Mouse (Mus musculus) heart, embryonic 14.5 days (tissue): ENCODE measurements around the gene Gm15446. TPM values are rescaled to one million over a fixed set of nuclear protein-coding genes. Genes with fewer than 3 reads are reported as not detected.
"Not testable (repeated sequence)": the region's sequence is repeated elsewhere in the genome, so short reads cannot be mapped to it uniquely, and the experiment has no call there.

Experiments
- ATAC-seq: fragments of 200-750 bp; cut with Nextera tagmentation; 2 replicates; pipeline ENCODE4 v1.8.0; 2017; ENCODE audit warnings: low read depth, moderate TSS enrichment; ENCODE audit not compliant: insufficient number of reproducible peaks, insufficient read depth, low FRiP score
- H3K27ac ChIP-seq, 2 experiments: fragments of 200-500 bp in 1 of 2; fragments of 300-500 bp in 1 of 2; sonication (generic) in 1 of 2; replicated peaks in 1 of 2; 2 replicates each; pipeline ENCODE4 v1.5.1; 2012 to 2014; ENCODE audit warnings: low read depth in 2 of 2, low read length in 2 of 2, control low read depth in 1 of 2, mild to moderate bottlenecking in 1 of 2, mixed read lengths in 1 of 2; ENCODE audit not compliant: control insufficient read depth in 1 of 2, insufficient read depth in 1 of 2
- H3K27me3 ChIP-seq: fragments of 300-500 bp; sonication (generic); 2 replicates; pipeline ENCODE4 v1.6.1; 2014; ENCODE audit warnings: mild to moderate bottlenecking, low read length, control low read depth; ENCODE audit not compliant: control insufficient read depth, insufficient read depth
- H3K36me3 ChIP-seq: fragments of 300-500 bp; sonication (generic); 2 replicates; pipeline ENCODE4 v1.6.1; 2014; ENCODE audit warnings: mild to moderate bottlenecking, control low read depth, low read length, mixed read lengths; ENCODE audit not compliant: control insufficient read depth, insufficient read depth
- H3K4me1 ChIP-seq, 2 experiments: fragments of 200-500 bp in 1 of 2; fragments of 300-500 bp in 1 of 2; sonication (generic) in 1 of 2; 2 replicates each; pipeline ENCODE4 v1.6.1; 2012 to 2014; ENCODE audit warnings: low read length in 2 of 2, control low read depth in 1 of 2, mixed read lengths in 1 of 2; ENCODE audit not compliant: control insufficient read depth in 2 of 2, insufficient read depth in 2 of 2
- H3K4me2 ChIP-seq: fragments of 300-500 bp; sonication (generic); 2 replicates; pipeline ENCODE4 v1.6.1; 2014; ENCODE audit warnings: mild to moderate bottlenecking, low read length
- H3K4me3 ChIP-seq, 2 experiments: fragments of 200-500 bp in 1 of 2; fragments of 300-500 bp in 1 of 2; sonication (generic) in 1 of 2; 2 replicates each; pipeline ENCODE4 v1.5.1; 2012 to 2014; ENCODE audit warnings: low read length in 2 of 2, mild to moderate bottlenecking in 2 of 2, control low read depth in 1 of 2, low read depth in 1 of 2, moderate library complexity in 1 of 2; ENCODE audit not compliant: control insufficient read depth in 1 of 2, insufficient read depth in 1 of 2
- H3K9ac ChIP-seq: fragments of 300-500 bp; sonication (generic); 2 replicates; pipeline ENCODE4 v1.6.1; 2014; ENCODE audit warnings: mild to moderate bottlenecking, low read length
- H3K9me3 ChIP-seq: fragments of 300-500 bp; sonication (generic); 2 replicates; pipeline ENCODE4 v1.6.1; 2016; ENCODE audit warnings: low read length, control low read depth; ENCODE audit not compliant: control insufficient read depth
- WGBS: fragments of 180-500 bp; shearing (Covaris S2); extraction: QIAGEN DNeasy Blood & Tissue Kit; methylation state at CpG from one replicate; pipeline ENCODE4 v1.1.7; 2014; 5-methylcytosine and 5-hydroxymethylcytosine counted together
- polyA plus RNA-seq: library from polyadenylated mRNA; unstranded; fragments of >200 nt; fragmentation: Nextera tagmentation; extraction: Ambion mirVana; gene quantifications from 2 replicates; pipeline ENCODE4 v1.2.1, GENCODE M21; 2014

The Gm15446 gene
- polyA plus RNA-seq, result 0.22 and 0.45 TPM in 2 replicates

DNA sequence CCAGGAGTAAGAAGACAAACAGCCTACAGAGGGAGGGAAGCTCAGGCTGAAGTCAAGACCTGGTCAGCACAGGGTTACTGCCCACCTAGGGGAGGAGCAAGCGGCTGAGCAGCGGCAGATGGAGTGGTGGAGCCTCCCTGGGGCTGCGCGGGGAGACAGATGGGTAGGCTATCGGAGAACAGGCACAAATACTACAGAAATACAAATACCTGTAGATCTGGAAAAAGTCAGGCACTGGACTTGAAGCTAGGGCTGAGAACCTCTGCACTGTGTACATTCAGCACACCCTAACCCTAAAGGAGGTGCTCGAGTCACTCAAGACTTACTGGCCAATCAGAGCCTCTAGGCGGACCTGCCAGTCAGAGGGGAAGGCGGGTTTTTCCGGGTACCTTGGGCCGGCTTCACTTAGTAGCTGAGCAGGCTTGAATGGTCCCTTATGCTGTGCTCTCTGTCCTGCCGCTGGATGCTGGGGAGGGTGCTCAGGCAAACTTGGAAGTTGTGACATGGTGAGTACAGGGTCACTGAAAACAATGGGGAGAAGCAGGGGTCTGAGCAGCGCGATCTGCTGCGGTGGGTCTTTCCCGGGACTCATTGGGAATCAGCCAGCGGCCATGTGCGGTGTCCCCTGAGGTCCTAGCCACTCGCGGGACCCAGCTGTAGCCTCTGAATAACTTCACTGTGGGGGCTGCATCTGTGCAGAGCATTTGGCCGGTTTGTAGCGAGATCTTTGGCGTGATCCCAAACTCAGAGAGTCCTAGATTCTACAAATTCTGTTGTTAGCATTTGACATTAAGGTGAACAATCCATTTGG lies at the start of gene Gm15446:
TSS of gene Gm15446 (plus strand) at position 140 of the 811 bp plus-strand sequence.
- not testable (repeated sequence) for H3K9me3 ChIP-seq, H3K27me3 ChIP-seq, H3K36me3 ChIP-seq, H3K4me1 ChIP-seq
- peak; percentile 98 for ATAC-seq
- H3K27ac ChIP-seq, result peak within 1 kb of the TSS in 1 of 2 experiments; percentile 44; a peak in 1 of 4 replicates
- peak within 1 kb of the TSS; percentile 57 for H3K4me2 ChIP-seq
- peak within 1 kb of the TSS; percentile 51 to 83 for H3K4me3 ChIP-seq
- WGBS, result under 1% methylated on average over 22 of the region's 22 CpGs
- H3K9ac ChIP-seq, result peak within 1 kb of the TSS; percentile 64

- H3K9ac ChIP-seq, result peak overlapping the region; percentile 64
- peak overlapping the region in 1 of 2 experiments; percentile 51; a peak in 2 of 4 replicates for H3K4me3 ChIP-seq
- 32% methylated on average over 2 of the region's 2 CpGs for WGBS
- not testable (repeated sequence) for H3K36me3 ChIP-seq, ATAC-seq, H3K9me3 ChIP-seq, H3K27me3 ChIP-seq, H3K27ac ChIP-seq, H3K4me1 ChIP-seq
- H3K4me2 ChIP-seq, result peak overlapping the region; percentile 57
These were observed 929 bp downstream of the Gm15446 start for GRCm38 (mm10) chr5:109924129-109924528.

- H3K36me3 ChIP-seq, result no peaks in the 10 kb centered on the region
- no peaks in the 10 kb centered on the region for H3K4me1 ChIP-seq
- H3K9me3 ChIP-seq, result no peaks in the 10 kb centered on the region
- no peak overlapping the region for H3K27ac ChIP-seq
- no peak overlapping the region for H3K4me2 ChIP-seq
- ATAC-seq, result no peak
- no peak overlapping the region for H3K9ac ChIP-seq
- no peaks in the 10 kb centered on the region for H3K27me3 ChIP-seq
- H3K4me3 ChIP-seq, result no peak overlapping the region
These were observed 1.7 kb downstream of the Gm15446 start for GRCm38 (mm10) chr5:109924936-109925335.

GRCm38 (mm10) chr5:109950281-109950680 lies 27.1 kb downstream of the Gm15446 start:
- H3K27ac ChIP-seq, result no peak overlapping the region
- WGBS, result 42% methylated on average over 1 of the region's 1 CpGs
- no peaks in the 10 kb centered on the region for H3K36me3 ChIP-seq
- no peaks in the 10 kb centered on the region for H3K9me3 ChIP-seq
- no peak overlapping the region for H3K4me2 ChIP-seq
- no peak overlapping the region for H3K4me3 ChIP-seq
- H3K27me3 ChIP-seq, result no peaks in the 10 kb centered on the region
- H3K9ac ChIP-seq, result no peak overlapping the region
- no peaks in the 10 kb centered on the region for H3K4me1 ChIP-seq
- no peak for ATAC-seq

GRCm38 (mm10) chr5:109980743-109981142 lies 57.5 kb downstream of the Gm15446 start:
- H3K9ac ChIP-seq, H3K4me3 ChIP-seq, H3K4me1 ChIP-seq, H3K9me3 ChIP-seq, H3K27me3 ChIP-seq, H3K36me3 ChIP-seq, H3K4me2 ChIP-seq, ATAC-seq, H3K27ac ChIP-seq: not testable (repeated sequence)
- 71% methylated on average over 2 of the region's 2 CpGs for WGBS

Other genes with a start within 250 kb of the Gm15446 start
- 0.66 and 0.73 TPM in 2 replicates for gene 5430403G16Rik, start 232.4 kb upstream of the Gm15446 start, polyA plus RNA-seq
- 3.6 and 3.7 TPM in 2 replicates for gene 4930522L14Rik, start 171.5 kb upstream of the Gm15446 start, polyA plus RNA-seq
- gene Zfp932, start 73.1 kb downstream of the Gm15446 start, polyA plus RNA-seq, result 10.6 and 12.1 TPM in 2 replicates
- 1.3 and 3.9 TPM in 2 replicates for gene Gm17655, start 149.1 kb downstream of the Gm15446 start, polyA plus RNA-seq
- gene Gm35315, start 171.0 kb downstream of the Gm15446 start, polyA plus RNA-seq, result 0.11 and 0.16 TPM in 2 replicates
- gene Plcxd1, start 176.6 kb downstream of the Gm15446 start, polyA plus RNA-seq, result 0.23 and 0.30 TPM in 2 replicates
- gene Gtpbp6, start 184.8 kb downstream of the Gm15446 start, polyA plus RNA-seq, result 15.9 and 22.0 TPM in 2 replicates
- gene Zfp605, start 186.7 kb downstream of the Gm15446 start, polyA plus RNA-seq, result 2.4 and 2.7 TPM in 2 replicates
- gene Chfr, start 212.4 kb downstream of the Gm15446 start, polyA plus RNA-seq, result 29.7 and 32.5 TPM in 2 replicates